Mouse (Mus musculus) central nervous system, embryonic 11.5 days (tissue): ENCODE data around the gene Smoc2. TPM values are rescaled to one million over a fixed set of nuclear protein-coding genes. Genes with fewer than 3 reads are reported as not detected.

Experiments
- polyA plus RNA-seq: library from polyadenylated mRNA; depleted of rRNA; stranded (reverse); fragments of >200 nt; gene quantifications from 2 replicates; pipeline ENCODE4 v1.2.3, GENCODE M21; 2012; rRNA removed

The Smoc2 gene
- polyA plus RNA-seq: 7.7 and 26.0 TPM in 2 replicates

DNA sequence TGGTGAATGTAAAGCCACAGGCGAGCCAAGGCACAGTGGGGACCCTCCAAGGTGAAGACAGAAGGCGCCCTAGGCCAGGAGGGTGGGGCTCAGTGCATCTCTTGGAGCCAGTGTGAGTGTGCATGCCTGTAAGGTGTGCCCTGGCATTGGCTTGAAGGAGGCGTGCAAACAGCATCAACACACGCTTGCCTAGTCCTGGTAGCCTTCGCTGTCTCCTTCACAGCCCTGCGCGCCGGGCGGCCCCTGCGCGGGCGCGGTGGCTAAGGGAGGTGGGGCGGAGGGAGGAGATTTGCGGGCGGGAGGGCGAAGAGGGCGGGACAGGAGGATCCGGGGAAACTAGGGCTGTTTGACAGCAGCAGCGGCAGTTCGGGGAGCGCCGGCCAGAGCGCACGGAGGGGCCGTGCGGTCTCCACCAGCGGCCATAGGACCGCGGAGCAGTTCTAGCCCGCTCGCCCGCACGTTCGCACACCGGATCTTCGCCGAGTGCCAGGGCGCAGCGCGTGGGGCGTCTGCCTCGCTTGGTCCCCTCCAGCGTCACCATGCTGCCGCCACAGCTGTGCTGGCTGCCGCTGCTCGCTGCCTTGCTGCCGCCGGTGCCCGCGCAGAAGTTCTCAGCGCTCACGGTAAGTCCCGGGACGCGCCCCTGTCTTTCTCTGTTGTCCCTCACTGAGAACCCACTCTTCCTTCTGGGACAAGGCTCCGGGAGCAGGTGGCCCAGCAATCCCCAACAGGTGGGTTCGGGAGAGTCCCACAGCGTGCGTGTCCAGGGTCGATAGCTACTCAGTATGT is at the start of gene Smoc2:
Gene Smoc2 (plus strand): TSS at position 330 of the 789 bp plus-strand sequence.

Other genes starting within 250 kb of the Smoc2 start
- gene Gm7358, start 220.0 kb upstream of the Smoc2 start, polyA plus RNA-seq: not detected in 2 replicates
- 0.97 and 1.4 TPM in 2 replicates for gene Dact2, start 75.2 kb upstream of the Smoc2 start, polyA plus RNA-seq